Mouse (Mus musculus): ENCODE measurements around the gene Ccnjl. TPM values are rescaled to one million over a fixed set of nuclear protein-coding genes. Genes with fewer than 3 reads are reported as not detected.

Ccnjl gene
- polyA plus RNA-seq, 1 experiment = 0.57 TPM

DNA sequence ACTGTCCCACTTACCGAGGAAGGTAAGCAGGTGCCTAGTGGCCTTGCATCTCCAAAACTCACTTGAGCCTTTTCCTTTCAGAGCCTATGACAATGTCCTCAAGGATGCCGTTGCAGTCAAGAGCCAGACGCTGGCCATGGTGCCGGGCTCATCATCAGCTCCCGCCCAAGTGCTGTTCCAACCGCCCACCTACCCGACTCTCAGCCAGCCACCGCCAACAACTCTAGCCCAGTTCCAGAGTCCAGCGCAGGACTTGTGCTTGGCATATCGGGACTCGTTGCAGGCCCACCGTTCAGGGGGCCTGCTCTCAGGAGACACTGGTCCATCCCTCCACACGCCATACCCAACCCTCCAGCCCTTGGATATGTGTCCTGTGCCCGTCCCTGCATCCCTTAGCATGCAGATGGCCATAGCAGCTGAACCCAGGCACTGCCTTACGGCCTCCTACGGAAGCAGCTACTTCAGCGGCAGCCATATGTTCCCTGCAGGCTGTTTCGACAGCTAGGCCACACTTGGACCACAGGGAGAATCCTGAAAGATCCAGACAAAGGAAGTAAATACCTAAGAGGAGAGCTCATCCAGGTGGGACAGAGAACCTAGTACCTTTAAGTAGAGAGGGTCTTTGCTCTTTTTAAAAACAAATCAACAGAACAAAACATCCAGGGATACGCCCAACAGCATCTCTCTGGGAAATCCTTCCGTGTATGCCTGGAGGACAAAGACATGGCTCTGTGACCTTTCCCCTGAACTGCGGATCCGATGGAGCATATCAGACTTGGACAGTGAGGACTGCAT is 56.8 kb downstream of the Ccnjl start:
- no peak for TF ChIP-seq POLR2A (IDR thresholded peaks at IDR 0.05; ENCODE audit: borderline replicate concordance, control insufficient read depth, low read depth, low read length)
- no peak for TF ChIP-seq CTCF (IDR thresholded peaks at IDR 0.05; ENCODE audit: control insufficient read depth, insufficient read depth, low read length)

DNA sequence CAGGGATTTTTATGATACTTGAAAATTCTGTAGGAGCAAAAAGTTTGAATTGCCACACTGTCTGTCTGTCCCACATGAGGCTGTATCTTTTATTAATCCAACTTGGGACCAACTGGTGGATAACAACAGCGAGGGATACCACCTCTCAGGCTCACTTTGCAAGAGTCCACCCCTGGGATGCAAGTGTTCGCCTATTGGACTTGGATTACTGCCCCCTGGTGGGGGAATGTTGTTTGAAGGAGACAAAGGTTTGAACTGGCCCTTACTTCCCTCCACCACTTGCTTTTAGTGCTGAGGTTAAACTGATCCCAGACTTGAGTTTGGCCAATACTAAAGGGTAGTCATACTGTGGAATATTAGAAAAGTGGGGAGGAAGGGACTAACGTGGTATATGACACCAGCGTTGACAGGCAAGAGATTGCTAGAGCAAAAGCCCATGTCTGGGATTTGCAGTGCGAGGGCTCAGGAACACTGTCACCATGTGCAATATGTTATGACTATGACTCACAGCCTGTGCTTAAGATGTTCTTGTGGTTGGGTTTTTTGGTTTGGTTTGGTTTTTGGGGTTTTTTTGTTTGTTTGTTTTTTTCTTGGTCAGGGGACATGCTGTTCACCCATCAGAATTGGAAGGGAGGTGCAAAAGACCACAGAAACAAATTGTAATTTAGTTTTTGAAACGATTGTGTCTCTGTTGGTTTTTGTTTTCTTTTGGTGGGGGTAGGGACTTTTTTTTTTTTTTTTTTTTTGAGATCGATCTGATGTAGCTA is 57.9 kb downstream of the Ccnjl start, which contains the start of gene 4933415A04Rik:
Gene 4933415A04Rik, plus strand, starts transcription at position 717 of the 767 bp plus-strand sequence.
- H3K4me3 ChIP-seq (replicated peaks; ENCODE audit: control insufficient read depth, low read depth, low read length) = no peak within 1 kb of the TSS
- no peak for TF ChIP-seq POLR2A (IDR thresholded peaks at IDR 0.05; ENCODE audit: borderline replicate concordance, control insufficient read depth, low read depth, low read length)
- peak; percentile 40 for TF ChIP-seq CTCF (IDR thresholded peaks at IDR 0.05; ENCODE audit: control insufficient read depth, insufficient read depth, low read length)
- H3K4me1 ChIP-seq (ENCODE audit: control insufficient read depth, insufficient read depth, low read length) = no peaks in the 10 kb centered on the region
- 58% methylated on average over 7 of the region's 7 CpGs for WGBS
- no peak within 1 kb of the TSS for H3K27ac ChIP-seq (ENCODE audit: control insufficient read depth, insufficient read depth, low read depth, low read length, poor library complexity)

More for the DNA sequence above, 56.8 kb downstream of the Ccnjl start:
- Histone ChIP-seq H3K4me3 (replicated peaks; ENCODE audit: control insufficient read depth, low read depth, low read length) (no peak overlapping the region), H3K4me1 (ENCODE audit: control insufficient read depth, insufficient read depth, low read length) (no peaks in the 10 kb centered on the region), H3K27ac (ENCODE audit: control insufficient read depth, insufficient read depth, low read depth, low read length, poor library complexity) (no peak overlapping the region)
- WGBS = 89% methylated on average over 22 of the region's 22 CpGs

DNA sequence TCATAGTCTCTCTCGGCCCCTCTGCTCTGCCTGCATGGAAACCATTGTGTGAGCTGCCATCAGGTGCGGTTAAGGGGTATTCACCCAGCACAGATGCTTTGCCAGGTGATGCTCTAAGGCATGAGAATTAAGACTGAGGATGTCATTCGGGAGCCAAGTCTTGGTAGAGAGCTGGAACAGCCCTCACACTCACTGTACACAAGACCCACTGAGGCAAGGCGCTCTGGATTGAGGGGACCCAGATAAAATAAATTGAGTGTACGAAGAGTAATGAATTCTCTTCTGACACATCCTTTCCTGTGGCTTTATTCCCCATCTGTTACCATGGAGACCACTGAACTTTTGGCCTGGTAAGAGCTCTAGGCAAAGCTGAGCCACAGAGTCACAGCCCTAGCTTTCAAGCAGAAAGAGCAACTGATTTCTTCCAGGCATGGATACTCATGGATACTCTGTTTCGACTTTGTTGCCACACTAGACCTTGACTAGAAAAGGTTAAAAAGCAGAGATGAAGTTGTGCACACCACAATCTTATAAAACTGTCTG is 61.0 kb downstream of the Ccnjl start:
- Histone ChIP-seq H3K4me3 (replicated peaks; ENCODE audit: control insufficient read depth, low read depth, low read length) (no peak overlapping the region), H3K27ac (ENCODE audit: control insufficient read depth, insufficient read depth, low read depth, low read length, poor library complexity) (no peak overlapping the region), H3K4me1 (ENCODE audit: control insufficient read depth, insufficient read depth, low read length) (no peaks in the 10 kb centered on the region)
- TF ChIP-seq CTCF (IDR thresholded peaks at IDR 0.05; ENCODE audit: control insufficient read depth, insufficient read depth, low read length) = no peak
- TF ChIP-seq POLR2A (IDR thresholded peaks at IDR 0.05; ENCODE audit: borderline replicate concordance, control insufficient read depth, low read depth, low read length) = no peak
- 72% methylated on average over 6 of the region's 6 CpGs for WGBS

DNA sequence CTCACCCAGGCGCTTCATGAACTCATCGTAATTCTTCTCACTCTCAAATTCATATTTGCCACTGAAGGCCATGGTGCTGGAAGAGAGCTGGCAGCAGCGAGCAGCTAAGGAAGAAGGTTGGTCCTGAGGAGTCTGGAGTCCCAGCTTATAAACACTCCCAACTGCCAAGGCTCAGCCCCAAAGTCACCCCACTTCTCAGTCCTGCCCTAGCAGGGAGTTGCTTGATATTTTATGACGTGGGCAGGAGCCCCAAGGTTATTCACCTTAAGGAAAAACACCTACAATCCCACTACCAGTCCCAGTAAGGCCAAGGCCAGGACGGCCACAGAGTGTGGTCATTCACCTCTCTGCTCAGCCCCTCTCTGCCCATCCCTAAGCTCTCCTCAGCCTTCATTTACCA is 72.9 kb downstream of the Ccnjl start, which contains the start of gene Fabp6:
Gene Fabp6, minus strand, starts transcription at position 101 of the 400 bp plus-strand sequence.
- Histone ChIP-seq H3K4me1 (ENCODE audit: control insufficient read depth, insufficient read depth, low read length) (no peaks in the 10 kb centered on the region), H3K4me3 (replicated peaks; ENCODE audit: control insufficient read depth, low read depth, low read length) (no peak within 1 kb of the TSS), H3K27ac (ENCODE audit: control insufficient read depth, insufficient read depth, low read depth, low read length, poor library complexity) (no peak within 1 kb of the TSS)
- no peak for TF ChIP-seq CTCF (IDR thresholded peaks at IDR 0.05; ENCODE audit: control insufficient read depth, insufficient read depth, low read length)
- TF ChIP-seq POLR2A (IDR thresholded peaks at IDR 0.05; ENCODE audit: borderline replicate concordance, control insufficient read depth, low read depth, low read length) = no peak
- 80% methylated on average over 5 of the region's 5 CpGs for WGBS

DNA sequence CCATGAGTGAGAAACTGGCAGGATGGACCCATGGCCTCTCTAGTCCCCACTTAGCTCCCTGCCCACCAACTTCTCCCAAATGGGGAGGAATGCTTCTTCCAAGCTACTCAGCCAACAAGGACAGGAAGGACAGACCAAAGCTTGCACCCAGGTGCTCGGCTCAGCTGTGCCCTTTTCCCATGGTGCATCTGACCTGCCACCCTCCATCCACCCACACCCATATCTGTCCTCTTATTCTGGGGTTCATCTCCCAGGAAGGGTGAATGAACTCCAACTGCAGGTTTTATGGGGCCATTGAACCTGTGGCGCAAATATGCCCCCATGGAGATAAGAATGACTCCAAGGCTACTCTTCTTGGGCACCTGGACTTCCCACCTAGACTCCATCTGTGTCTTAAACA is 75.6 kb downstream of the Ccnjl start:
- H3K27ac ChIP-seq (ENCODE audit: control insufficient read depth, insufficient read depth, low read depth, low read length, poor library complexity) = no peak overlapping the region
- WGBS = 77% methylated on average over 2 of the region's 2 CpGs
- no peaks in the 10 kb centered on the region for H3K4me1 ChIP-seq (ENCODE audit: control insufficient read depth, insufficient read depth, low read length)
- H3K4me3 ChIP-seq (replicated peaks; ENCODE audit: control insufficient read depth, low read depth, low read length) = no peak overlapping the region
- no peak for TF ChIP-seq CTCF (IDR thresholded peaks at IDR 0.05; ENCODE audit: control insufficient read depth, insufficient read depth, low read length)
- no peak for TF ChIP-seq POLR2A (IDR thresholded peaks at IDR 0.05; ENCODE audit: borderline replicate concordance, control insufficient read depth, low read depth, low read length)

DNA sequence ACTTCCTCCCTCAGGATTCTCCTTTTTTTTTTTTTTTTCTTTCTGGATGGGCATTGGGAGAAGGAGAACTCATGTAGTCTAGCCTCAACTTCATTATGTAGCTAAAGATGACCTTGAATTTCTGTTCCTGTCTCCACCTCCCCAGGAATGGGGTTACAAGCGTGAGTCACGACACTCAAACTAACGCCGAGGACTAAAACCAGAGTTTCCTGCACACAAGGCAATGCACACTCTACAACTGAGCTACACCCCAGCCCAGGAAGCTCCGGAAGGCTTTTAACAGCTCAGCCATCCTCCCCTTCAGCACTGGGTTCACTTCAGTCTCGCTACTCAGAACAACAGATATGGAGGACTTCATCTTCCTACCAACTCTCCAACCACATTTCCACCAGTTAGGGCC is 76.3 kb downstream of the Ccnjl start:
- no peak overlapping the region for H3K4me3 ChIP-seq (replicated peaks; ENCODE audit: control insufficient read depth, low read depth, low read length)
- H3K27ac ChIP-seq (ENCODE audit: control insufficient read depth, insufficient read depth, low read depth, low read length, poor library complexity) = no peak overlapping the region
- WGBS = 61% methylated on average over 6 of the region's 6 CpGs
- TF ChIP-seq POLR2A (IDR thresholded peaks at IDR 0.05; ENCODE audit: borderline replicate concordance, control insufficient read depth, low read depth, low read length) = no peak
- TF ChIP-seq CTCF (IDR thresholded peaks at IDR 0.05; ENCODE audit: control insufficient read depth, insufficient read depth, low read length) = no peak
- no peaks in the 10 kb centered on the region for H3K4me1 ChIP-seq (ENCODE audit: control insufficient read depth, insufficient read depth, low read length)

DNA sequence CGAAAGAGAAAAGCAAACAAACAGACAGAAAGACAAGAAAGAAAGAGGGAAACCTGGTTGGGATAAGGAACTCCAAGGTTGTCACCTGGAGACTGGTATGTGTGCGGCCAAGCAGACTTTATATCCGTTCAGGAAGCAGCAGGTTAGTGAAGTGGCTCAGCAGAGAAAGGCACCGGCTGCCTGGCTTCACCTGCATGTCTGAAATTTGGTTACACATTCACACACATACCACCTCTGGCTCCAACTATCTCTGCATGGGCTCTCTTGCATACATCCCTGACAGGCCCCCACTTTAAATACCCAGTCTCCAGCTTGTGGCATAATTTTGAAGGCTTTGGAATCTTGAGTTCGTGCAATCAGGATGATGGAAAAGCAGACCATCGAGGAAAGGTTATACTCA is 77.3 kb downstream of the Ccnjl start:
- 83% methylated on average over 6 of the region's 6 CpGs for WGBS
- Histone ChIP-seq H3K4me1 (ENCODE audit: control insufficient read depth, insufficient read depth, low read length) (no peaks in the 10 kb centered on the region), H3K27ac (ENCODE audit: control insufficient read depth, insufficient read depth, low read depth, low read length, poor library complexity) (no peak overlapping the region), H3K4me3 (replicated peaks; ENCODE audit: control insufficient read depth, low read depth, low read length) (no peak overlapping the region)
- TF ChIP-seq CTCF (IDR thresholded peaks at IDR 0.05; ENCODE audit: control insufficient read depth, insufficient read depth, low read length) (no peak), POLR2A (IDR thresholded peaks at IDR 0.05; ENCODE audit: borderline replicate concordance, control insufficient read depth, low read depth, low read length) (no peak)

DNA sequence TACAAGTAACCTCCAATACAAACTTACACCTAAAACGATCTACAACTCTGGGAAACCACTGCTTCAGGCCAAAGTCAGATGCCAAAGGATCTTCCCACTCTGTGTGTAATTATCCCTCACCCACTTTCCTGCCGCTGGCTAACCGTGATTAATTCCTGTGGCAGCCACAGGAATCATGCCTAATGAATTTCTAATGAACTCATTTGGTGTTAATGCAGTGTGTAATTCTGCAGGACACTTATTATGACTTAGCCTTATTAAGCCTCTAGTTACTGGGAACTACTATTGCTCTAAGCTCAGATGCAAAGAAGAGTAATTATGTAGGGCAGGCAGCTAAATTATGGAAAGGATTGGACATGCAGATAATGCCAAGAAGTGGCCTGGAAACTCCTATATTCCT is 79.9 kb downstream of the Ccnjl start:
- TF ChIP-seq POLR2A (IDR thresholded peaks at IDR 0.05; ENCODE audit: borderline replicate concordance, control insufficient read depth, low read depth, low read length) = no peak
- TF ChIP-seq CTCF (IDR thresholded peaks at IDR 0.05; ENCODE audit: control insufficient read depth, insufficient read depth, low read length) = no peak
- Histone ChIP-seq H3K4me3 (replicated peaks; ENCODE audit: control insufficient read depth, low read depth, low read length) (no peak overlapping the region), H3K4me1 (ENCODE audit: control insufficient read depth, insufficient read depth, low read length) (no peaks in the 10 kb centered on the region), H3K27ac (ENCODE audit: control insufficient read depth, insufficient read depth, low read depth, low read length, poor library complexity) (no peak overlapping the region)
- 79% methylated on average over 3 of the region's 3 CpGs for WGBS
